Mouse (Mus musculus) hindbrain, embryonic 11.5 days (tissue): Measurements from ENCODE around the gene Gm43951. TPM values are rescaled to one million over a fixed set of nuclear protein-coding genes. Genes with fewer than 3 reads are reported as not detected.

Source experiments
- ATAC-seq: fragments of 200-750 bp; cut with Nextera tagmentation; 2 replicates; pipeline ENCODE4 v1.8.0; 2017; ENCODE audit warnings: mild to moderate bottlenecking, moderate TSS enrichment, moderate library complexity; ENCODE audit not compliant: low FRiP score
- DNase-seq: peaks from one replicate; pipeline ENCODE4 v3.0.0-alpha.2; 2015; ENCODE audit warnings: low spot score
- H3K27ac ChIP-seq: fragments of 300-500 bp; sonication (generic); 2 replicates; pipeline ENCODE4 v1.5.1; 2014; ENCODE audit warnings: mild to moderate bottlenecking, low read depth, low read length
- H3K27me3 ChIP-seq: fragments of 300-500 bp; sonication (generic); 2 replicates; pipeline ENCODE4 v1.6.1; 2014; ENCODE audit warnings: mild to moderate bottlenecking, low read length, moderate library complexity, mixed read lengths; ENCODE audit not compliant: control insufficient read depth, insufficient read depth
- H3K36me3 ChIP-seq: fragments of 300-500 bp; sonication (generic); 2 replicates; pipeline ENCODE4 v1.6.1; 2014; ENCODE audit warnings: mild to moderate bottlenecking, low read length, moderate library complexity, mixed read lengths; ENCODE audit not compliant: control insufficient read depth, insufficient read depth
- H3K4me1 ChIP-seq: fragments of 300-500 bp; sonication (generic); replicated peaks from 2 replicates; pipeline ENCODE4 v1.6.1; 2014; ENCODE audit warnings: low read length, mixed read lengths; ENCODE audit not compliant: control insufficient read depth, insufficient read depth
- H3K4me2 ChIP-seq: fragments of 300-500 bp; sonication (generic); replicated peaks from 2 replicates; pipeline ENCODE4 v1.6.1; 2014; ENCODE audit warnings: mild to moderate bottlenecking, low read depth, low read length
- H3K4me3 ChIP-seq: fragments of 300-500 bp; sonication (generic); 2 replicates; pipeline ENCODE4 v1.5.1; 2014; ENCODE audit warnings: low read depth, low read length
- H3K9ac ChIP-seq: fragments of 300-500 bp; sonication (generic); 2 replicates; pipeline ENCODE4 v1.6.1; 2014; ENCODE audit warnings: low read depth, low read length
- H3K9me3 ChIP-seq: fragments of 300-500 bp; sonication (generic); 2 replicates; pipeline ENCODE4 v1.6.1; 2016; ENCODE audit warnings: low read length; ENCODE audit not compliant: control insufficient read depth
- WGBS: fragments of 180-500 bp; shearing (Covaris S2); extraction: QIAGEN DNeasy Blood & Tissue Kit; methylation state at CpG from one replicate; pipeline ENCODE4 v1.1.7; 2014; 5-methylcytosine and 5-hydroxymethylcytosine counted together
- polyA plus RNA-seq: library from polyadenylated mRNA; unstranded; fragments of >200 nt; fragmentation: Nextera tagmentation; extraction: Ambion mirVana; gene quantifications from 2 replicates; pipeline ENCODE4 v1.2.1, GENCODE M21; 2014

Gene Gm43951
- polyA plus RNA-seq, 1 experiment from 2014 or later = 0.11 TPM

DNA sequence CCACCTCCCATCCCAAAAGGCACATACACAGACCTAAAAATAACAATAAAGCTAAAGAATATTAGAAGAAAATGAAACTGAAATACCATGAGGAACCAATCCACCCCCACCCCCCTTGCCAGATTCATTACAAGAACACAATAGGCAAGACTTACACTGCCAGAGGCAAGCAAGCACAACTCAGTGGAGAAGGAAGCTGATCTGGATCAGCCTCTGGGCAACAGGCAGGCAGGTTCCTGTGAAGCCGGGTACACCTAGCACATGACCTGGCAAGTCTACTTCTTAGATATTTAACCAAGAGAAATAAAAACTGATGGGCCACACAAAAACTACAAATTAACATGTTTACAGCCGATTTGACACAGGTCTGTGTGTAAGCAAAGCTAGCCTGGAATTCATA lies 43.4 kb downstream of the Gm43951 start:
- H3K4me2 ChIP-seq = no peak overlapping the region
- peaks cover 8% of the 10 kb centered on the region for H3K36me3 ChIP-seq
- H3K27me3 ChIP-seq = no peaks in the 10 kb centered on the region
- DNase-seq (no peak), ATAC-seq (no peak)
- no peaks in the 10 kb centered on the region for H3K4me1 ChIP-seq
- no peak overlapping the region for H3K9ac ChIP-seq
- no peak overlapping the region for H3K4me3 ChIP-seq
- 96% methylated on average over 2 of the region's 2 CpGs for WGBS
- no peak overlapping the region for H3K27ac ChIP-seq
- no peaks in the 10 kb centered on the region for H3K9me3 ChIP-seq

DNA sequence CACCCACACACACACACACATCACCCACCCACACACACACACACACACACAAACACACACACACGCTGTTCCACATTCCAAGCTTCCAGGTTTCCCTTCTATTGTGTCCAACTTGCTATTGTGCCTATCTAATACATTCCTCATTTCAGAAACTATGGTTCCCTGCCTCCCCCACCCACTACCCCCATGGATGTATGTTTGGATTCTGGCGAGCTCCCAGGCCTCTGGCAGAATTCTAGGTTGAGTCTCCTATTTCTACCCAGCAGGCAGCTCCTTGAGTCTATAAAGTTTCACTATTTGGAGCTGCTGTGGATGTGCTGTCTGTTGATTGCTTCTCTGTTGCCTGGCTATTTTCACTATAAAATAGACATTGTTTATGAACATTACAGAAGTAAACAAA lies 50.0 kb downstream of the Gm43951 start:
- Histone ChIP-seq H3K36me3 (peaks cover 2% of the 10 kb centered on the region; the same call in 1 of the 2 replicates), H3K4me1 (no peaks in the 10 kb centered on the region), H3K27me3 (no peaks in the 10 kb centered on the region), H3K4me2 (no peak overlapping the region), H3K4me3 (no peak overlapping the region), H3K27ac (no peak overlapping the region), H3K9ac (no peak overlapping the region), H3K9me3 (no peaks in the 10 kb centered on the region)
- WGBS = 75% methylated on average over 2 of the region's 2 CpGs
- DNase-seq = no peak
- no peak for ATAC-seq

GRCm38 (mm10) chr11:72155981-72156428 lies 50.6 kb downstream of the Gm43951 start:
- no peaks in the 10 kb centered on the region for H3K9me3 ChIP-seq
- no peak overlapping the region for H3K9ac ChIP-seq
- no peak overlapping the region for H3K4me2 ChIP-seq
- no peaks in the 10 kb centered on the region for H3K4me1 ChIP-seq
- no peak overlapping the region for H3K27ac ChIP-seq
- no peak for DNase-seq
- no peak overlapping the region for H3K4me3 ChIP-seq
- WGBS = 92% methylated on average over 4 of the region's 4 CpGs
- ATAC-seq = no peak
- peaks cover 2% of the 10 kb centered on the region; the same call in 1 of the 2 replicates for H3K36me3 ChIP-seq
- no peaks in the 10 kb centered on the region for H3K27me3 ChIP-seq

GRCm38 (mm10) chr11:72155186-72155980 lies 51.3 kb downstream of the Gm43951 start:
- DNase-seq = no peak
- WGBS = 73% methylated on average over 11 of the region's 11 CpGs
- Histone ChIP-seq H3K36me3 (peaks cover 2% of the 10 kb centered on the region; the same call in 1 of the 2 replicates), H3K4me3 (no peak overlapping the region), H3K27me3 (no peaks in the 10 kb centered on the region), H3K4me2 (no peak overlapping the region), H3K4me1 (no peaks in the 10 kb centered on the region), H3K9ac (no peak overlapping the region), H3K9me3 (no peaks in the 10 kb centered on the region), H3K27ac (no peak overlapping the region)
- ATAC-seq = no peak

Other genes starting within 250 kb of the Gm43951 start
- not detected in 2 replicates for gene Aipl1, start 169.3 kb downstream of the Gm43951 start, polyA plus RNA-seq
- 158 and 171 TPM in 2 replicates for gene Pimreg, start 164.8 kb downstream of the Gm43951 start, polyA plus RNA-seq
- gene Pitpnm3, start 71.1 kb downstream of the Gm43951 start, polyA plus RNA-seq = 0.45 and 0.48 TPM in 2 replicates
- gene 4933427D14Rik, start 619 bp upstream of the Gm43951 start, polyA plus RNA-seq = 15.6 and 17.8 TPM in 2 replicates
- gene Txndc17, start 707 bp upstream of the Gm43951 start, polyA plus RNA-seq = 169 and 181 TPM in 2 replicates
- gene Med31, start 8.8 kb upstream of the Gm43951 start, polyA plus RNA-seq = 58.8 and 61.7 TPM in 2 replicates
- 0.29 and 0.32 TPM in 2 replicates for gene Slc13a5, start 60.4 kb upstream of the Gm43951 start, polyA plus RNA-seq
- 0.98 and 1.3 TPM in 2 replicates for gene Xaf1, start 94.8 kb upstream of the Gm43951 start, polyA plus RNA-seq
- not detected in 2 replicates for gene Fbxo39, start 107.6 kb upstream of the Gm43951 start, polyA plus RNA-seq
- gene Tekt1, start 155.6 kb upstream of the Gm43951 start, polyA plus RNA-seq = 8.7 and 8.9 TPM in 2 replicates
- 4.7 and 8.7 TPM in 2 replicates for gene Smtnl2, start 204.9 kb upstream of the Gm43951 start, polyA plus RNA-seq
- not detected in 2 replicates for gene Ggt6, start 228.7 kb upstream of the Gm43951 start, polyA plus RNA-seq
- gene Mybbp1a, start 234.5 kb upstream of the Gm43951 start, polyA plus RNA-seq = 112 and 145 TPM in 2 replicates